Mouse (Mus musculus) forebrain, embryonic 15.5 days (tissue): ENCODE results near the gene Etfa. TPM values are rescaled to one million over a fixed set of nuclear protein-coding genes. Genes with fewer than 3 reads are reported as not detected.

Source experiments
- ATAC-seq: fragments of 200-750 bp; cut with Nextera tagmentation; replicated peaks from 2 replicates; pipeline ENCODE4 v1.8.0; 2017; ENCODE audit warnings: mild to moderate bottlenecking, moderate TSS enrichment, moderate library complexity
- H3K27ac ChIP-seq: fragments of 300-500 bp; sonication (generic); replicated peaks from 2 replicates; pipeline ENCODE4 v1.5.1; 2015; ENCODE audit warnings: mild to moderate bottlenecking, inconsistent platforms
- H3K27me3 ChIP-seq: fragments of 300-500 bp; sonication (generic); 2 replicates; pipeline ENCODE4 v1.6.1; 2015; ENCODE audit warnings: inconsistent platforms
- H3K36me3 ChIP-seq: fragments of 300-500 bp; sonication (generic); 2 replicates; pipeline ENCODE4 v1.6.1; 2015; ENCODE audit warnings: mild to moderate bottlenecking, inconsistent platforms
- H3K4me1 ChIP-seq: fragments of 300-500 bp; sonication (generic); 2 replicates; pipeline ENCODE4 v1.6.1; 2015; ENCODE audit warnings: inconsistent platforms
- H3K4me2 ChIP-seq: fragments of 300-500 bp; sonication (generic); replicated peaks from 2 replicates; pipeline ENCODE4 v1.6.1; 2015; ENCODE audit warnings: mild to moderate bottlenecking, inconsistent platforms
- H3K4me3 ChIP-seq: fragments of 300-500 bp; sonication (generic); 2 replicates; pipeline ENCODE4 v1.5.1; 2015; ENCODE audit warnings: mild to moderate bottlenecking, inconsistent platforms
- H3K9ac ChIP-seq: fragments of 300-500 bp; sonication (generic); replicated peaks from 2 replicates; pipeline ENCODE4 v1.6.1; 2015; ENCODE audit warnings: mild to moderate bottlenecking, inconsistent platforms
- H3K9me3 ChIP-seq: fragments of 300-500 bp; sonication (generic); 2 replicates; pipeline ENCODE4 v1.6.1; 2016; ENCODE audit warnings: inconsistent platforms
- WGBS: fragments of 180-500 bp; shearing (Covaris S2); methylation state at CpG from one replicate; pipeline ENCODE4 v1.1.7; 2015; ENCODE audit warnings: mixed read lengths; 5-methylcytosine and 5-hydroxymethylcytosine counted together
- polyA plus RNA-seq: library from polyadenylated mRNA; unstranded; fragments of >200 nt; fragmentation: Nextera tagmentation; extraction: Ambion mirVana; gene quantifications from 2 replicates; pipeline ENCODE4 v1.2.1, GENCODE M21; 2015

The Etfa gene
- polyA plus RNA-seq: 96.2 and 97.4 TPM in 2 replicates

- Histone ChIP-seq H3K27me3 (peaks cover 6% of the 10 kb centered on the region), H3K36me3 (no peaks in the 10 kb centered on the region), H3K9me3 (no peaks in the 10 kb centered on the region), H3K27ac (peak within 1 kb of the TSS; percentile 79), H3K4me2 (peak within 1 kb of the TSS; percentile 99), H3K9ac (peak within 1 kb of the TSS; percentile 92), H3K4me1 (peaks cover 27% of the 10 kb centered on the region), H3K4me3 (peak within 1 kb of the TSS; percentile 91)
- ATAC-seq: peak; percentile 100
- WGBS: under 1% methylated on average over 47 of the region's 47 CpGs
Measured at GRCm38 (mm10) chr9:55512027-55512543, at the start of gene Etfa. Gene Etfa, minus strand, starts transcription at chr9:55512243.

GRCm38 (mm10) chr9:55560960-55561359, 48.9 kb upstream of the Etfa start:
- Histone ChIP-seq H3K36me3 (no peaks in the 10 kb centered on the region), H3K27me3 (no peaks in the 10 kb centered on the region), H3K4me2 (no peak overlapping the region), H3K4me3 (no peak overlapping the region), H3K9me3 (no peaks in the 10 kb centered on the region), H3K4me1 (no peaks in the 10 kb centered on the region), H3K27ac (no peak overlapping the region), H3K9ac (no peak overlapping the region)
- no peak for ATAC-seq
- WGBS: 94% methylated on average over 1 of the region's 1 CpGs

GRCm38 (mm10) chr9:55554986-55555385, 42.9 kb upstream of the Etfa start:
- H3K27ac ChIP-seq: no peak overlapping the region
- H3K4me1 ChIP-seq: no peaks in the 10 kb centered on the region
- no peaks in the 10 kb centered on the region for H3K9me3 ChIP-seq
- H3K4me3 ChIP-seq: no peak overlapping the region
- H3K27me3 ChIP-seq: peaks cover 7% of the 10 kb centered on the region
- no peak for ATAC-seq
- 80% methylated on average over 1 of the region's 1 CpGs for WGBS
- no peaks in the 10 kb centered on the region for H3K36me3 ChIP-seq
- H3K9ac ChIP-seq: no peak overlapping the region
- no peak overlapping the region for H3K4me2 ChIP-seq

- H3K9me3 ChIP-seq: no peaks in the 10 kb centered on the region
- H3K27me3 ChIP-seq: peaks cover 61% of the 10 kb centered on the region
- H3K9ac ChIP-seq: no peak overlapping the region
- H3K36me3 ChIP-seq: no peaks in the 10 kb centered on the region
- peaks cover 20% of the 10 kb centered on the region for H3K4me1 ChIP-seq
- H3K4me3 ChIP-seq: no peak overlapping the region
- no peak overlapping the region for H3K4me2 ChIP-seq
- H3K27ac ChIP-seq: no peak overlapping the region
- WGBS: 5% methylated on average over 16 of the region's 16 CpGs
- no peak for ATAC-seq
Measured at GRCm38 (mm10) chr9:55549302-55549890, 37.4 kb upstream of the Etfa start.

GRCm38 (mm10) chr9:55548871-55549270, 36.8 kb upstream of the Etfa start:
- Histone ChIP-seq H3K4me1 (peaks cover 25% of the 10 kb centered on the region), H3K9me3 (no peaks in the 10 kb centered on the region), H3K27ac (no peak overlapping the region), H3K9ac (no peak overlapping the region), H3K27me3 (peaks cover 63% of the 10 kb centered on the region), H3K36me3 (no peaks in the 10 kb centered on the region), H3K4me3 (no peak overlapping the region), H3K4me2 (no peak overlapping the region)
- no peak for ATAC-seq
- WGBS: 11% methylated on average over 3 of the region's 3 CpGs

- Histone ChIP-seq H3K36me3 (no peaks in the 10 kb centered on the region), H3K4me3 (peak overlapping the region; percentile 31), H3K9me3 (no peaks in the 10 kb centered on the region), H3K27ac (no peak overlapping the region), H3K4me2 (peak overlapping the region; percentile 43), H3K9ac (no peak overlapping the region), H3K27me3 (peaks cover 84% of the 10 kb centered on the region), H3K4me1 (peaks cover 45% of the 10 kb centered on the region)
- 2% methylated on average over 63 of the region's 63 CpGs for WGBS
- peak; percentile 53 for ATAC-seq
Measured at GRCm38 (mm10) chr9:55546176-55547010, 34.4 kb upstream of the Etfa start.

GRCm38 (mm10) chr9:55545556-55546175, 33.6 kb upstream of the Etfa start:
- H3K9me3 ChIP-seq: no peaks in the 10 kb centered on the region
- no peak for ATAC-seq
- H3K27me3 ChIP-seq: peaks cover 83% of the 10 kb centered on the region
- H3K4me1 ChIP-seq: peaks cover 53% of the 10 kb centered on the region
- H3K36me3 ChIP-seq: no peaks in the 10 kb centered on the region
- WGBS: 6% methylated on average over 41 of the region's 41 CpGs
- H3K4me3 ChIP-seq: peak overlapping the region; percentile 31
- H3K27ac ChIP-seq: no peak overlapping the region
- no peak overlapping the region for H3K9ac ChIP-seq
- peak overlapping the region; percentile 43 for H3K4me2 ChIP-seq

GRCm38 (mm10) chr9:55544861-55545555, 33.0 kb upstream of the Etfa start:
- Histone ChIP-seq H3K36me3 (no peaks in the 10 kb centered on the region), H3K27me3 (peaks cover 80% of the 10 kb centered on the region), H3K9me3 (no peaks in the 10 kb centered on the region), H3K4me1 (peaks cover 59% of the 10 kb centered on the region), H3K4me3 (no peak overlapping the region), H3K27ac (no peak overlapping the region), H3K9ac (no peak overlapping the region), H3K4me2 (no peak overlapping the region)
- ATAC-seq: no peak
- WGBS: under 1% methylated on average over 30 of the region's 30 CpGs

- Histone ChIP-seq H3K4me1 (peaks cover 62% of the 10 kb centered on the region), H3K27me3 (peaks cover 78% of the 10 kb centered on the region), H3K4me2 (peak overlapping the region; percentile 28), H3K9ac (no peak overlapping the region), H3K27ac (no peak overlapping the region), H3K4me3 (peak overlapping the region; percentile 19), H3K36me3 (no peaks in the 10 kb centered on the region), H3K9me3 (no peaks in the 10 kb centered on the region)
- WGBS: under 1% methylated on average over 46 of the region's 46 CpGs
- no peak for ATAC-seq
Measured at GRCm38 (mm10) chr9:55543703-55544401, 31.8 kb upstream of the Etfa start.

GRCm38 (mm10) chr9:55543336-55543702, 31.3 kb upstream of the Etfa start:
- Histone ChIP-seq H3K27ac (no peak overlapping the region), H3K27me3 (peaks cover 78% of the 10 kb centered on the region), H3K4me1 (peaks cover 62% of the 10 kb centered on the region), H3K4me2 (no peak overlapping the region), H3K9ac (no peak overlapping the region), H3K36me3 (no peaks in the 10 kb centered on the region), H3K4me3 (no peak overlapping the region), H3K9me3 (no peaks in the 10 kb centered on the region)
- ATAC-seq: no peak
- WGBS: 10% methylated on average over 8 of the region's 8 CpGs
